Mouse (Mus musculus): Measurements from ENCODE around the gene Gpr63.
A peak's percentile ranks its signal among the peaks of the same experiment; 100 is the strongest.
"Not testable (repeated sequence)": the region's sequence is repeated elsewhere in the genome, so short reads cannot be mapped to it uniquely, and the experiment has no call there.

Gene Gpr63

DNA sequence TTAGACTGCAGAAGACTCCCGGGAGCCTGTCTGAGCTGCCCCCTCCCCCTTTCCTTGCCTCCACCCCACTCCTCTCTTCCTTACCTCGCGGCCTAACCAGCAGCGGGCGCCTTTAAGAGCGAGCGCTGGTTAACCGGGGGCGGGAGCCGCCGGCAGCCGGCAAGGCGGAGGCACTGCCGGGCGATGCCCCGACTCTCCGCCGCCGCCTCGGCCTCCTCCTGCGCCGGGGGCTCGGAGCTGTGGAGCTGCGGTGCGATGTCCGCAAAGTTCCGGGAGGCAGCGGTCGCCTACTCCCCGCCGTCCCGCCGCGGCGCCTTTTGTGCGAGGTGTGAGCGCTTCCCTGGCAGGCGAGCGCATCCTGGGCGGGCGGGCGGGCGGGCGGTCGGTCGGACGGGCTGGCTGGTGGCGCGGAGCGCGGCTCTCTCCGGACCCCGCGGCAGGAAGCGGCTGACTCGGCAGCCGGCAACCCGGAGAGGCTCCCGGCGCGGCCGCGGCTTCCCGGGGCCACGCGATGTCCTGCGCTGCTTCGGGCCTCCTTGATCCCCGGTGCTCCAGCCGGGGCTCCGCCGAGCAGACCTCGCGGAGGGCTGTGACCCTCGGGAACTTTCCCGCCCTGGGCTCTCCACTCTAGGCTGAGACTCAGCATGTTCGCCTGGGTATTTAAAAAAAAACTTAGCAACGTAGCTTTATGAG is at the start of gene Gpr63:
Gpr63 (plus strand) TSS at position 109 of the 693 bp plus-strand sequence.
- DNase-seq: peak; percentile 72

DNA sequence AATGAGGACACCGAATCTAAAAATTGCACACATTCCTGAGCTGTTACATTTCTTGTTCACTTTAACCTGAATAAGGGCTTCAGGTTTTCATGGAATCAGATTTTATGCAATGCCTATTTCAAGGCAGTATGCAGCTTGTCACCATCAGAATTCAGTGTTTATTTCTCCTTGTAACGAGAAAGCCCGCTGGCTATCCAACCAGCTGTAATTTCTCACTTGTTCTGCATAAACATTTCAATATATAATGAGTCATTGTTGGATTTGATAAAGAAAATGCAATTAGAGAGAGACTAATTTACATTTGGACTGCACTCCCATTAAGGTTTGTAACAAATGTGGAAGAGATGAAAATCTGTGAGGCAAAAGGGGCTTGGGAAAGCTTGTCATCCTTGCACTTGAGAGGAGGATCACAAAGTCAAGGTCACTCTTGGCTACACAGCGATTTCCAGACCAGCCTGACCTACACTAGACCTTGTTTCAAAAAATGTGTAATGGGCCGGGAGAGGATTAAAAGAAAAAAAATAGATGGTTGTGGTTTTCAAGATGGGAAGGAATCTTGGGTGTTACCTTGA is 46.1 kb upstream of the Gpr63 start:
- DNase-seq: no peak

DNA sequence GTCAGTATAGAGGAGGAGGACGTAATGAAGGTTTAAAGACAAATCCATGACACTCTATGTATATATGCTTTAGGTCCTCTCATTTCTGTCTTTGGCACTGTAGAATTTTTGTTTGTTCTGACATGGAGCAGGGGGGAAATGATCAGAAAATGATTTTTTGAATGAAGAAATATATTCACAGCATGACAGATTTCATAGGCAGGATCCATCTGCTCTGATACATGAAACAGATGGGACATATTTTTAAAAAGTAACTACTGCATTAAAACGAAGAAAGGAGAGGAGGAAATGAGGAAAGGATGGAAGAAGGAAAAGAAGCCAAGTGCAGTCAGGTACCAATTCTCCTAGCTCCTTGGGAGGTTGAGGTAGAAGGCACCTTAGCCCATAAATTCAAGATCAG is 41.5 kb upstream of the Gpr63 start:
- DNase-seq: no peak

DNA sequence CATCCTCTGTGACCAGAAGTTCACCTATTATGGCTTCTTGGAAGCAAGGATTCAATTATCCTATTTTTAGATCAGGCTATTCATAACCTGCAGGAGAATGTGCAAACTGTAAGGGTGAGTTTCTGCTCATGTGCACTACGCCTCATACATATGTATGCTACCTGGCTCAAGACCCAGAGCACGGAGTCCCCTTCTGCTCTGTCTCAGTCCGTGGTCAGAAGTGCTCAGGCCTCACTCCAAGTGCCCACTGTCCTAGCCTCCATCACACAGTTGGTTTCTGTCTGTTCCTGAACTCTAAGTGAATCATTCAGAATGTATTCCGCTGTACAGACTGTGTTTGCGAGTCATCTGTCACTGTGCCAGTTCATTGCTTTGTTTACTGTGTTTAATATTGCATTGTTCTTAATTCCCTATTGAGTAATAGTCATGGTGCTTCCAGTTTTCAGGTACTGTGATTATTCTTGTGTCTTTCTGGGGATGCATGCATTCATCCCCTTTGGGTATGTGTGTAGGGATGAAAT is 37.9 kb upstream of the Gpr63 start:
- DNase-seq: no peak

DNA sequence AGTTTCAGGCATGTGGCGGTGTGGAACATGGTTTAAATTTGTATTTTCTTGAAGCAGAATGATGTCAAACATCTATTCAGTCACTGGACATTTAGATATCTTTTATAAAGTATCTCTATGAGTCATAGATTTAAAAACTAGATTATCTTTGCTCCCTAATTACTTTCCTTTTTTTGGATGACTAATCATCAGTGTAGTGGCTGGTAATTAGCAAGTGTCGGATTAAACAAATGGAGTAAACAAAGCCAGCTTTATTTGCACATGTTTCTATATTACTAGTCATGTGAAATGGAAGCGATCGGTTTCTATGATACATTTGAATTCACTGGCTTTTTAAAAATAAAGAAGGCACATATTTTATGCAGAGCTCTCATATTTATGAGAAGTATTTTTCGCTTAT is 37.3 kb upstream of the Gpr63 start:
- DNase-seq: no peak

DNA sequence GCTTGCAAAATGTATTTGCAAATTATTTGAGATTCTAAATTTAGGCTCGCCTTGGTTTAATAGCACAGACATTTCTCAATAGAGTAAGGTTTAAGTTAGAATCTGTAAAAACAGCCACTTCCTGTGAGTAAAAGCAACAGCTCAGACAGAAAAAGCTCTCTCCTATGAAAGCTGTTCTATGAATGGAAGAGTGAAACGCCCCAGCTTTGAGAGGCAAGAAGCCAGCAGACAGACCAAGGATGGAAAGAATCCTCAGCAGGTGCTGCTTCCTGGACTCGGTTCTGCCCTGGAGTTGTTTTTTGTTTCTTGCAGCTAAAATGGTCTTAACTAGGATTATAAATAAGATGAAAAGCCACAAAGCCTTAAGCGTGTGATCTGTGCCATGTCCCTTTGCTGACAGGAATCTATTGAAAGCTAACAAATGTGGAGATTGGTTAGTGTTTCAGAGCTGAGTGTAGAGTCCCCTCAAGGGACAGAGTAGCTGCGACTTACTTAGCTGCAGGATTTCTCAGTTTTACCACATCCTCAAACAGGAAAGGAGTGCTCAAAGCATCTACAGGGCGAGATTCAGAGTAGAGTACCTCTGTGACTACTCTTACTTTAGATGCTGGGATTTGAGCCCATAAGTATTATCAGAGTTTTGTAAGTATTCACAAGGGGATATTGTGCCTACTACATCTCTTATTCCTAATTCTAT is 23.3 kb upstream of the Gpr63 start:
- no peak for DNase-seq

DNA sequence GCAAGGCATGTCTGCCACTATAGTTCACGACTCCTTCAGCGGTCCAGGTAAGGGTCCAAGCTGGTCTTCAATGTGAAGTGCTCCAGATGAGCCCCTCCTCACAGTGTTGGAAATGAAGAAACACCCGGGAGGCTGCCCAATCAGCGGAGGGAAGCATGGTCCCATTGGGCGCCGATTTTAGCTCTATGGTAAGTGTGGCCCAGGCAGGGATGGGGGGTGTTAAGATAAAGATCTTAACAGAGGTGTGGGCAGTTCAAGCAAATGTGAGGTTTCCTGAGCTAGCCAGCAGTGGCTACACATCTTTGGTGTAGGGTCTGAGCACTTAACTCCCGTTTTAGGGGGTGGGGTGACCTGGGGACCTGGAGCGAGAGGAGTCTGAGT is 299 bp upstream of the Gpr63 start:
- no peak for DNase-seq

DNA sequence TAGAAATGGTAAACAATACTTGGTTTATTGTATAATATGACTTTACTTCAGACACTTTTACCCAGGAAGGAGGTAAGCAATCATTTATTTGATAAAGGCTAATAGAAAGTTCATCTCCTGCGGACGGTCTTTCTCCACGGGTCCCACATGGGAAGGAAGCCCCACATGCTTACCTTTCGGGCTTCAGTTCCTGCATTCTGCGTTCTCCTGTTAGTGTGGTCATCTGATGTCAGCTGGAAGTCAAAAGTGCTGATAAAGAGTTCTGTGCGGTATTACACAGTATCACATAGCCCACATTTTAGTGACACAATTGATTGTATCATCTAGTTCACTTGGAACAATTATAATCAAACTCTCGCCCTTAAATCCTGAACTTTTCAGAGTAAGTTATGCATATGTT is 1.0 kb downstream of the Gpr63 start:
- peak; percentile 3 for DNase-seq

DNA sequence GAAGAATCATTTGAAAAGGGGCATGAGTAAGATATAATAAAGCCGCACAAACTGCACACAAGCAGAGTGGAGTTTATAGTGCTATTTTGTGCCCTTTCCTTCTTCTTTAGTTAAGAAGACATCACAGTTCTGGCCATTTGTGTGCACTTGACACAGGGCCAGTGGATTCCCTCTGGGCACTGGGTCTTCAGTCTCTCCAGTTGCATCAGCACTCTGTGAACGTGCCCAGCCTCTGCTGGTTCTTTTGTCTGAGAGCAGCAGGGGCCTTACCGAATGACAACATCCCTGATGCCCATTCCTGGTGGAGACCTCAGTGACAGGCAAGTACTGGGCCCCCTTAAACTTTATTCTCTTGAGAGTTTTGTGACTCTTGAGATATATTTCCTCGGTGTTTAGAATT is 12.4 kb downstream of the Gpr63 start:
- no peak for DNase-seq

DNA sequence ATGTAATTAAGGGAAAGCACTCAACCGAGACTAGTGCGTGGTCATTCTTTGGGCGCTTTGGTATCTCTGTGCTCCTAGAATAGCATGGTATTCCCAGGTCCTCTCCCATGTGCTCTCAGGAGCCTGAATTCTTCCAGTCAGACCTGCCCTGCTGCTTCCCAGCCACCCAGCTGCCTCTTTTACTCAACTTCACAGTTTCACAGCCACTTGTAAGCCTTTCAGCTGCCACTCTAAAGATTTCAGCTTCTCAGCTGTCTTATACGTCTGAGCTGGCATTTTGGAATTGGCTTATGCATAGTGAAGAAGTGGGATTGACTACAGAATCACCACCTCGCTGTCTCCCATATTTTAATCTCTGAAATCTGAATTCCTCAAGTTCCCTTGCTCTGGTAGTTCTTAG is 19.4 kb downstream of the Gpr63 start:
- DNase-seq: no peak

DNA sequence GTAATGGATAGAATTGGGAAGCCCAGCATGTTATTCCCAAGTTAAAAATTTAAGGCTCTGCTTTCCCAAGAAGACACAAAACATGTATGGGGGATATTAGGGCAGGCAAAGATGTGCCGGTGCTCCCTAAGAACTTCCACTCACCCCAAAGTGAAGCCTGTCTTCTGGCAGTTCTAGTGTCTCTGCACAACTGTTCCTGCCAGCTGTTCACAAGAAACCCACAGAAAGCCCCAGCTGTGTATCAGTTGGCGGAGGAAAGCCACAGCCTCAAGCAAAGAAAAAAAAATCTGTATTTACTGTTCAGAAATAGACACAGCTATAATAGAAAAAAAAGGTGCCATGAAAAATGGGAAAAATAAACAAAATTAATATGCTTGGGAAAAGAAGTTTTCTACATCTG is 25.3 kb downstream of the Gpr63 start:
- no peak for DNase-seq

DNA sequence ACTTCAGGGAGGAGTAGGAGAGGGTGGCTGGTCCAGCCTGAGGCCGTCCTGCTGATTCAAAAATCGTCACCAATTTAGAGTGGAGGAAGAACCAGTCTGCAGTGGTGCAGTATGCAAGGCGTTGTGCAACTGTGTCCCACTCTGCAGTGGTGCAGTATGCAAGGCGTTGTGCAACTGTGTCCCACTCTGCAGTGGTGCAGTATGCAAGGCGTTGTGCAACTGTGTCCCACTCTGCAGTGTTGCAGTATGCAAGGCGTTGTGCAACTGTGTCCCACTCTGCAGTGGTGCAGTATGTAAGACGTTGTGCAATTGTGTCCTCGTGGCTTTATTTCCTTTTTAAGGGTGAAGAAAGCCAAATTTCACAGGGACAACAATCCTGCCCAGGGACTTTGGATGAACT is 43.1 kb downstream of the Gpr63 start:
- DNase-seq: not testable (repeated sequence)

DNA sequence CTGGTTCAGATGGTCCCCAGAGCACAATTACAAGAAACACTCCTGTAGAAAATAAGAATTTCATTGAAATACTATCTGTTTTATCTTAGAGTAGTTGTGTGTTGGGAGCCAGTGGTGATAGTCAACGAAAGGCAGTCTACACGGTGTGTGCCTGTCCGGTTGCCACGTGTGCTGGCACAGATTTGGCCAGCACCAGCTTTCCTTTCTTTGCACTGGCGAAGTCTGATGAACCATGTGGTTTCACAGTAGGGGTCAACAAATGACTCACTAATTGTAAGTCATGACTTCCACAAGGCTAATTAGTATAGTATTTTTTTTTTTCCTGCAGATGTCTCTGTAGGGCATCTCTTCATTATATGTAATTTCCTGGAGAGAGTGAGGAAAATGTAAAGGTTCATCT is 45.6 kb downstream of the Gpr63 start:
- peak; percentile 16 for DNase-seq

DNA sequence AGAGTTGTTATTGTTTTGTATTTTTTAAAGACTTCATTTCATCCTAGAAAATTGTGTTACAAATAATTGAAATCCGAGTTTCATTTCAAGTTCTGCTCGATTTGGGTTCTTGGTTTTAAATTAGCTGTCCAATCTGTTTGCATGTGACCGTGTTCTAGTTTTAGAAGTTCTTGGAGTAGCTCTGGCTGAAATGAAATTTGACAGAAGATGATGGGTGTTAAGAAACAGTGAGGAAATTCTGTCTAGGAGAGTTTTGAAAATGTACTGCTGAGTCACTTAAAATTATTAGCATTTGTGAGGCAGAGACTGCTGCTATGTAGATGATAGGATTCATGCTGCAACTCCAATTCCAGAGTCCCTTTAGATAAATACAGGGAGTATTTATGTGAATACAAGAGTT is 46.5 kb downstream of the Gpr63 start:
- DNase-seq: no peak

DNA sequence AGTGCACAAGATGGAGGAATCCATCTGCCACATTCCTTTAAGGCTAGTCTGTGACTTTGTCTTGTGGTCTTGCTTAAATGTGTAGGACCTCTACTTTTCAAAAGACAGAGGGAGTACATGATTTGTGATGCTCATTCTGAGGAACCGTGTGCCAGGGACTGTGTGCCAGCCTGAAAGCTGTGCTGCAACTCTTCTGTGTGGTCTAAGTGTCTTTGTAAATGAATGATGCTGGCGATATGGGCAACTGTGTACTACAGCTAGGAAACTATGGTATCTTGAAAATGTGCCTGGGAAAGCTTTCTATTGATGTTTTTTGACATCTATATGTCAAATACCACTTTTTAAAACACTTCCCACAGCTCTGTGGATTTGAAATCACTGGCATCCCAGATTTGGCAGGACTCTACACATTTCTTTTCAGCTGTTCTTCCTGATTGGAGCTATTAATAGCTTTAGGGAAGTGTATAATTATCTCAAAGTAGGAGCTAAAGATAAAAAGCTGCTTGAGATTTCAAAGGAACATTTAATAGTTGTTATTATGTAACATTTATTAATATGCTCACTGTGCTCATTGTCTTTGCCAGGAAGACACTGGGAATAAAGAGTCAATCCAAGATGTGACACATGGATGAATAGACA is 48.9 kb downstream of the Gpr63 start:
- DNase-seq: no peak

DNA sequence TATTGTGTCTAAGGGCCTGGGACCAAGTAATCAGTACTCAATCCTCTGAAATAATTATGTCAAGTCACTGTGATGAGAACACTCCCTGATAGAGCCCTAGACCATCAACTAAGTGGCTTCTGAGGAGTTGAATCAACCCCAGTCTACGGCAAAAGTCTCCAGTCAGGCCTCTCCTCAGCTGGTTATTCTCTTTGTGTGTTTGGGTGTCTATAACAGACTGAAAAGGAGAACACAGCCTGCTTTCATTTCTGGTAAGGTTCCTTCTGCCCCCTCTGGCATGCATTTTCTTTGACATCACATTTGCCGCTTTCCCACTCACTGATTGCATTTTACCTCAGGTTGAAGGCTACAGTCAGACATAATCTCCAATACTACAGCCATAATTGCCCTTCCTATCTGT is 62.0 kb downstream of the Gpr63 start:
- no peak for DNase-seq

DNA sequence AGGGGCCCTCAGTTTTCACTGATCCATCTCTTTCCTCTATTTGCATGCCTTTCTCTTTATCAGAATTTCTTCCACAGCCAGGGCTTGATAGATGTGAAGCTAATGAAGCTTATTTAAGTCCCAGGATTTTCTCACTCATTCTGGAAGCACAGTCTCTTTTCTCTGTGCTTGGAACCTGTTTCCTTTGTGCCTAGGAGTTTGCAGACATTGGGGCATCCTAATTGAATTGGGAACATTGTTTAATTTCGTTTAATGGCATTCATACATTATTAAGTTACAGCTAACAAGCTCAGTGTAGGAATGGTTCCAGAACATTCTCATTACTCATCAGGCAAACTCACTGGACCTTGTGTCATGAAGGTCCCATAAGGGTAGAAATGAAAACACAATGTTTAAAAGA is 62.5 kb downstream of the Gpr63 start:
- DNase-seq: no peak

DNA sequence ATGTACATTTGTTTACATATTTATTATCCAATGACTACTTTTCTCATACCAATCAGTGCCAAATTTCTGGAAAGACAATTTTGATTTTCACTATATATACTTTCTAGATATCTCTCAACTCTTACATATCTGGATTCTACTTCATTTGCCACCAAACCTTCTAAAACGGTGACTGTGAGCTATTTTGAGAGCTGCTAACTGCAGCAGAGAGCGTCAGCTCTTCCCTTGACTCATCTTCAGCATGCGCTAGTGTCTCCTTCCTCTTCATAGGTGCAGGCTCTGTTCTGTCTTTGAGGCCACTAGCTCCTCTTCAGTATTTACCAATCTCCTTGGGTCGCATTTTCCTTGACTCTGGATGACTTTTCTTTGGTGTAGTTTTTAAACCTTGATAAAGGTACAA is 63.7 kb downstream of the Gpr63 start:
- no peak for DNase-seq

DNA sequence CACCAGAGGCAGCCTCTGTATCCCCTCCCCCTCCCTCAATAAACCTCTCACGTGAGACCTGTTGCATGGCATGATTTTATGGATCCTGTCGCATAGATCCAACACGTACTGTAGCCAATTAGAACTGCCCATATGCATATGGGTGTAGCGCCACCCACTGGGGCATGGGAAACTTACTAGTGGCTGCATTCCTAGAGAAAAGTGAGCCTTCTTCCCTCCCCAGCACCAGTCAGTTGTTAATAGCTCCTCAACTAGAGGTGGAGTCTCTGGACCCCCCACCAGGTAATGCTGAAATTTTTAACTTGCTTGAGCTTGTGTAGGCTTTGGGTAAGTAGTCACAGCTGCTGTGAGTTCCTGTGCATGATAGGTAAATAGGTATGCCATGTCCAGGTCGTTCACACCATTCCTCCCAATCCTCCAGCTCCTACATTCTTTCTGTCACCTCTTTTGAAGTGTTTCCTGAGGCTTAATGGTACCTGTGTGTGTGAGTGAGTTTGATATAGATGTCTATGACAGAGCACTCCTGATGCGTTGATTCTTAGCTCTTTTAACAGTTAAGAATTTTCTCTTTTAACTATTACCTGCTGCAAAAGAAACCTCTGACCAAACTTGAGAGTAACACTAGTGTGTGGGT is 69.1 kb downstream of the Gpr63 start:
- DNase-seq: no peak

DNA sequence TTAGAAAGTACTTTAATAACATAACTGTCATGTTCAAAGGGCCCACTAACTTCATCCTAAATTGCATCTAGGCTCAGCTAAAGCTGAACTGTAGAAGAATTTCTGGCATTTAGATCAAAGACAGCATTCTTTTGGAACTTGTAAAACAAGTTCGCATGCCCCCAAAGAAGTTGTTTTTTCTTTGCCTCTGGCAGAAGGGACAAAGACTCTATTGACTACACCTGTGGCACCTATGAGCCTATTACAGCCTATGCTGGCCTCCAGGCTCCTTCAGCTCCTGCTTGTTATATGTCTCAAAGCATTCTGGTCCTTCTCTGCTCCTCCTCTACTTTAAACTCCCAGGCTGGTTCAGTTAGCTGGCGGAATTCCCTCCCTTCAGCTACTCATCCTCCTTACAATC is 69.6 kb downstream of the Gpr63 start:
- DNase-seq: no peak

DNA sequence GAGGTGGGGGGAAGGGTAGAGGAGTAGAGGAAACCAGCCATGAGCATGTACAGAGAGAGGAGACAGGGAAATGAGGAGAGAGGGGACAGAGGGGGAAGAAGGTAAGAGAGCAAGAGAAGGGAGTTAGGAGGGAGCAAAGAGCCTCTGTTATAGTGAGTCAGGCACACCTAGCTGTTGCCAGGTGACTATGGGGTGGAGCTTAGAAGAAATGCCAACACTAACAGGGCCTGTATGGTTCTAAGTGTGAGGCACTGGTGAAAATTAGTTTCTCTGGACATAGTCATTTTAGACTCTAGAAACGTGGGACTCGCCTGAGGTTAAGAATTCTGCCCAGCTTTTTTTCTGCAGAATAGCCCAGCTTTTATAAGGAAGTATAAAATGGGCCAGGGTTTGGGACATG is 71.1 kb downstream of the Gpr63 start:
- DNase-seq: no peak

DNA sequence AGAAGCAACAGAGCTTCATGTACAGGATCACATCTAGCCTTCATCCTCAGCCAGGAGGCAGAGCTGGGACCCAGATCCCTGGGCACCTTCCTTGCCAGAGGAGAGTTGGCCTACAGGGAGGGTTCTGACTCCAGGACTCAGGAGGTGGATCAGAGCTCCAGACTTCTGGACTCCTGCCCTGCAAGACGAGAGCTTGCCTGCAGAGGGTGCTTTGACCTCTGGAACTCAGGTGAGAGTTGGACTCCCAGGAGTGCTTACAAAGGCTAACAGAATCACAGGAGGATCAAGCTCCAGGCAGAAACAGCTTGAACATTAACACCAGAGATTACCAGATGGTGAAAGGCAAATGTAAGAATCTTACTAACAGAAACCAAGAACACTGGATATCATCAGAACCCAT is 89.3 kb downstream of the Gpr63 start:
- DNase-seq: not testable (repeated sequence)
